Mouse (Mus musculus): Measurements from ENCODE around the gene Cstf3.

- TF ChIP-seq POLR2A (IDR thresholded peaks at IDR 0.05; ENCODE audit: extremely low read depth, insufficient read depth, low read length): no peak
- no peak for TF ChIP-seq CTCF (IDR thresholded peaks at IDR 0.05; ENCODE audit: extremely low read depth, insufficient read depth, low read length)
Observed at GRCm38 (mm10) chr2:104561986-104562532, 28.3 kb upstream of the Cstf3 start.

Measured in cortical plate, adult 2 months (tissue).